Mouse (Mus musculus): ENCODE data around the gene Fscn1. TPM values are rescaled to one million over a fixed set of nuclear protein-coding genes. Genes with fewer than 3 reads are reported as not detected.

Fscn1 gene
- polyA plus RNA-seq, 1 experiment from 2014 or later, result 42.0 TPM

DNA sequence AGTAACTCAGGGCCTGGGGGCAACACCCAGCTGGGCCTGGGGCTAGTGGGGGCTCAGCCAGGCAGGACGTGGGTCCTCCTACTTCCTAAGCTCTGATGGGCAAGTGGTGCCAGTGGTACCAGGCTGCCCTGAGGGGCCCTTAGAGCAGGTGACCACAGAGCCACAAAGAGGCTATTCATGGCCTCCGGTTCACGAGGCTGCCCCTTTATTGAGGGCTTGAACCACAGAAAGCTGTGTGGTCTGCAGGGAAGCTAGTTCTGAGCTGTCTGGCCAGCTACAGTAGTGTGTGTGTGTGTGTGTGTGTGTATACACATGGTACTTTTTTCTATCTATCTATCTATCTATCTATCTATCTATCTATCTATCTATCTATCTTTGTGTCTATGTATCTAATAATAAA, 6.5 kb upstream of the Fscn1 start:
- Histone ChIP-seq H3K4me2 (replicated peaks; ENCODE audit: low read depth) (no peak overlapping the region), H3K9ac (ENCODE audit: low read length) (no peak overlapping the region), H3K27me3 (ENCODE audit: control insufficient read depth, insufficient read depth, low read length) (no peaks in the 10 kb centered on the region), H3K4me1 (replicated peaks; ENCODE audit: control insufficient read depth, insufficient read depth) (no peaks in the 10 kb centered on the region), H3K27ac (replicated peaks) (no peak overlapping the region), H3K9me3 (ENCODE audit: control insufficient read depth, low read length) (no peaks in the 10 kb centered on the region), H3K36me3 (ENCODE audit: control insufficient read depth, insufficient read depth, low read length) (no peaks in the 10 kb centered on the region), H3K4me3 (ENCODE audit: low read depth, low read length) (no peak overlapping the region)
- 85% methylated on average over 3 of the region's 3 CpGs for WGBS
- ATAC-seq (ENCODE audit: low FRiP score, low TSS enrichment), result no peak
- no peak for DNase-seq (ENCODE audit: low spot score)
- no peak for TF ChIP-seq EP300 (optimal IDR thresholded peaks at IDR 0.05)
- no peak for TF ChIP-seq CTCF (IDR thresholded peaks at IDR 0.05; ENCODE audit: low read depth)

GRCm38 (mm10) chr5:142956956-142957703, 3.0 kb upstream of the Fscn1 start:
- Histone ChIP-seq H3K4me2 (replicated peaks; ENCODE audit: low read depth) (no peak overlapping the region), H3K9me3 (ENCODE audit: control insufficient read depth, low read length) (no peaks in the 10 kb centered on the region), H3K36me3 (ENCODE audit: control insufficient read depth, insufficient read depth, low read length) (no peaks in the 10 kb centered on the region), H3K27ac (replicated peaks) (no peak overlapping the region), H3K4me1 (replicated peaks; ENCODE audit: control insufficient read depth, insufficient read depth) (0 out of 2 replicates have a peak, but pooled peaks cover 3% of the 10 kb centered on the region), H3K27me3 (ENCODE audit: control insufficient read depth, insufficient read depth, low read length) (no peaks in the 10 kb centered on the region), H3K4me3 (ENCODE audit: low read depth, low read length) (no peak overlapping the region), H3K9ac (ENCODE audit: low read length) (no peak overlapping the region)
- TF ChIP-seq EP300 (optimal IDR thresholded peaks at IDR 0.05) (no peak), CTCF (IDR thresholded peaks at IDR 0.05; ENCODE audit: low read depth) (no peak)
- DNase-seq (ENCODE audit: low spot score) (no peak), ATAC-seq (ENCODE audit: low FRiP score, low TSS enrichment) (no peak)
- 53% methylated on average over 6 of the region's 6 CpGs for WGBS

DNA sequence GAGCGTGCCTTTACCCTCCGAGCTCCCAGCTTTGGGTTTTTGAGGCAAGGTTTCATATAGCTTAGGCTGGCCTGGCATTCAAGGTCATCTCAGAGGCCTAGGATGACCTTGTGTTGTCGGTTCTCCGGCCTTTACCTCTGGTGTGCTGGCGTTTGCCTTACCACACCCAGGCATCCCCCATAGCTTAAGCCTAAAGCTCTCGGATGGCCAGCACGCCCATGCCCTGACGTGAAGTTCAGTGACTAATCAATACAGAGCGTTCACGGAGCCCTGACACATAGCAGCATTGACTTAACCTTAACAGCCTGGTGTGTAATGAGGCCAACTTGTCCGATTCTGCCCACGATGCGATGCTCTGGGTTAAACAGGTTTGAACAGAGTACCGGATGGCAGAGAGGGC, 1.7 kb upstream of the Fscn1 start:
- Histone ChIP-seq H3K4me1 (replicated peaks; ENCODE audit: control insufficient read depth, insufficient read depth) (peaks cover 6% of the 10 kb centered on the region; the same call in 1 of the 2 replicates), H3K27ac (replicated peaks) (no peak overlapping the region), H3K27me3 (ENCODE audit: control insufficient read depth, insufficient read depth, low read length) (no peaks in the 10 kb centered on the region), H3K4me2 (replicated peaks; ENCODE audit: low read depth) (no peak overlapping the region), H3K9me3 (ENCODE audit: control insufficient read depth, low read length) (no peaks in the 10 kb centered on the region), H3K4me3 (ENCODE audit: low read depth, low read length) (no peak overlapping the region), H3K9ac (ENCODE audit: low read length) (no peak overlapping the region), H3K36me3 (ENCODE audit: control insufficient read depth, insufficient read depth, low read length) (no peaks in the 10 kb centered on the region)
- TF ChIP-seq CTCF (IDR thresholded peaks at IDR 0.05; ENCODE audit: low read depth) (no peak), EP300 (optimal IDR thresholded peaks at IDR 0.05) (no peak)
- ATAC-seq (ENCODE audit: low FRiP score, low TSS enrichment), result no peak
- 70% methylated on average over 14 of the region's 14 CpGs for WGBS
- no peak for DNase-seq (ENCODE audit: low spot score)

DNA sequence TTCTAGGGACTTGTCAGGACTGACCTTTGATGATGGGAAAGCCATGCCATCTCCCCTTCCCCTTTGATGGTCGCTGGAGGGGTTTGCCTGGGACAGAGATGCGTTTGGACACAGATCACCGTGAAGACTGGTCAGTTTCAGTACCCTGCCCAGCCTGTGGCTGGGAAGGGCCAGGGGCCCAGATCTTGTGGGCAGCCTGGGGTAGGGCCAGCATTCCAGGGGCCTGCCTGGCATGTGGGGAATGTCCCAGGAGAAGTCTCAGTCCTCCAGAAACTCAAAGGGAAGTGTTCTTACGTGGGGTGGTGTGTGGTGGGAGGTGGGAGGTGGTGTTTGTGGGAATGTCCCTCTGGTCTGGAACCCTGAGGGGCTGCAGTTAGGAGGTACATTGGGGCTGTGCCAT, 987 bp upstream of the Fscn1 start:
- 86% methylated on average over 4 of the region's 4 CpGs for WGBS
- ATAC-seq (ENCODE audit: low FRiP score, low TSS enrichment), result no peak
- TF ChIP-seq EP300 (optimal IDR thresholded peaks at IDR 0.05), result no peak
- no peak for TF ChIP-seq CTCF (IDR thresholded peaks at IDR 0.05; ENCODE audit: low read depth)

GRCm38 (mm10) chr5:142960775-142961271, 680 bp downstream of the Fscn1 start:
- no peak for ATAC-seq (ENCODE audit: low FRiP score, low TSS enrichment)
- under 1% methylated on average over 59 of the region's 59 CpGs for WGBS
- peak overlapping the region; percentile 72 for H3K4me3 ChIP-seq (ENCODE audit: low read depth, low read length)

More for the DNA sequence above, 987 bp upstream of the Fscn1 start:
- Histone ChIP-seq H3K9ac (ENCODE audit: low read length) (no peak overlapping the region), H3K4me3 (ENCODE audit: low read depth, low read length) (no peak overlapping the region), H3K27ac (replicated peaks) (no peak overlapping the region), H3K36me3 (ENCODE audit: control insufficient read depth, insufficient read depth, low read length) (no peaks in the 10 kb centered on the region), H3K9me3 (ENCODE audit: control insufficient read depth, low read length) (no peaks in the 10 kb centered on the region), H3K27me3 (ENCODE audit: control insufficient read depth, insufficient read depth, low read length) (no peaks in the 10 kb centered on the region), H3K4me1 (replicated peaks; ENCODE audit: control insufficient read depth, insufficient read depth) (peaks cover 6% of the 10 kb centered on the region; the same call in 1 of the 2 replicates), H3K4me2 (replicated peaks; ENCODE audit: low read depth) (no peak overlapping the region)
- no peak for DNase-seq (ENCODE audit: low spot score)

GRCm38 (mm10) chr5:142961398-142961880, 1.3 kb downstream of the Fscn1 start:
- H3K4me1 ChIP-seq (replicated peaks; ENCODE audit: control insufficient read depth, insufficient read depth), result peaks cover 6% of the 10 kb centered on the region; the same call in 1 of the 2 replicates
- TF ChIP-seq CTCF (IDR thresholded peaks at IDR 0.05; ENCODE audit: low read depth), result no peak
- no peak for TF ChIP-seq EP300 (optimal IDR thresholded peaks at IDR 0.05)
- WGBS, result 2% methylated on average over 15 of the region's 15 CpGs
- H3K9me3 ChIP-seq (ENCODE audit: control insufficient read depth, low read length), result no peaks in the 10 kb centered on the region
- H3K36me3 ChIP-seq (ENCODE audit: control insufficient read depth, insufficient read depth, low read length), result no peaks in the 10 kb centered on the region
- peak overlapping the region; percentile 90 for H3K27ac ChIP-seq (replicated peaks)
- peak overlapping the region; percentile 69 for H3K4me2 ChIP-seq (replicated peaks; ENCODE audit: low read depth)
- H3K9ac ChIP-seq (ENCODE audit: low read length), result peak overlapping the region; percentile 81
- ATAC-seq (ENCODE audit: low FRiP score, low TSS enrichment), result peak; percentile 43; the same call in 1 of the 2 replicates
- no peaks in the 10 kb centered on the region for H3K27me3 ChIP-seq (ENCODE audit: control insufficient read depth, insufficient read depth, low read length)
- peak overlapping the region; percentile 72 for H3K4me3 ChIP-seq (ENCODE audit: low read depth, low read length)
- peak; percentile 41 for DNase-seq (ENCODE audit: low spot score)

More at GRCm38 (mm10) chr5:142960775-142961271, 680 bp downstream of the Fscn1 start:
- Histone ChIP-seq H3K9me3 (ENCODE audit: control insufficient read depth, low read length) (no peaks in the 10 kb centered on the region), H3K4me2 (replicated peaks; ENCODE audit: low read depth) (peak overlapping the region; percentile 69), H3K27me3 (ENCODE audit: control insufficient read depth, insufficient read depth, low read length) (no peaks in the 10 kb centered on the region), H3K27ac (replicated peaks) (peak overlapping the region; percentile 90), H3K36me3 (ENCODE audit: control insufficient read depth, insufficient read depth, low read length) (no peaks in the 10 kb centered on the region), H3K9ac (ENCODE audit: low read length) (peak overlapping the region; percentile 81), H3K4me1 (replicated peaks; ENCODE audit: control insufficient read depth, insufficient read depth) (peaks cover 6% of the 10 kb centered on the region; the same call in 1 of the 2 replicates)
- DNase-seq (ENCODE audit: low spot score), result no peak
- TF ChIP-seq CTCF (IDR thresholded peaks at IDR 0.05; ENCODE audit: low read depth) (no peak), EP300 (optimal IDR thresholded peaks at IDR 0.05) (no peak)

Measured in stomach, postnatal 0 days (tissue).